Mouse (Mus musculus): ENCODE results near the gene Gnai2. TPM values are rescaled to one million over a fixed set of nuclear protein-coding genes. Genes with fewer than 3 reads are reported as not detected.

Gnai2 gene
- polyA plus RNA-seq (2015; fragmentation: Nextera tagmentation; extraction: Ambion mirVana): 303 and 324 TPM in 2 replicates

DNA sequence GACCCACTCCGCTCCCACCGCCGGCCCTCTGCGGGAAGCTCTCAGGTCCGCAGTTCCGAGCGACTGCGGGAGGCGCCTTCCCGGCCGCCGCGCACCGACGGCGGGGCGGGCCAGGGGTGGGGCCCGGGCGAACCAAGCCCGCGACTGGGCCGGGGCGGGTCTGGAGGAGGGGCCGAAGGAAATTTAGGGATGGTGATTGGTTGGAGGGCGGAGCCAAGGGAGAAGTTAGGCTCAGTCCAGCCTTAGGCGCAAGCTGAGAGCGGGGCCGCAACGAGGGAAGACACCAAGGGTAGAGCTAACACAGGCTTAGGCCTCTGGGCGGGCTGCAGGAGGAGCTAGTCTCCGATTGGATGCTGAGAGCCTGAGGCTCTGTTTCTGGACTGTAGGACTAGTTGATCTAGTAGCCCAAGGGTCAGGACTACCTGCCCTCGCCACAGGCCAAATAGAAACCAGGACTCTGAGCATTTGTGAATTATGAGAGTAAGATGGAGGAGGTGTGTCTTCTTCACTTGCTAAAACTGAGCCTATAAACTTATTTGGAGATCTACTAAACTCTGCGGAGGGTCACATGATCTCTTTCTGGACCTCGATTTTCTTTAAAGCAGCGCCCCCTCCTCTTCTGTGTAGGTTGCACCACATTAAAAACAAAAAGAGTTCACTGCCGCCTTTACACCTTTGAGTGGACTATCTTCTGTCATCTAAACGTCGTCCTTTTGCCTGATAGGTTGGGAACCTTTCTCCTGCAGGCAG, at the start of gene Gnai2:
Gene Gnai2 (minus strand): TSS at position 89 of the 750 bp plus-strand sequence.

DNA sequence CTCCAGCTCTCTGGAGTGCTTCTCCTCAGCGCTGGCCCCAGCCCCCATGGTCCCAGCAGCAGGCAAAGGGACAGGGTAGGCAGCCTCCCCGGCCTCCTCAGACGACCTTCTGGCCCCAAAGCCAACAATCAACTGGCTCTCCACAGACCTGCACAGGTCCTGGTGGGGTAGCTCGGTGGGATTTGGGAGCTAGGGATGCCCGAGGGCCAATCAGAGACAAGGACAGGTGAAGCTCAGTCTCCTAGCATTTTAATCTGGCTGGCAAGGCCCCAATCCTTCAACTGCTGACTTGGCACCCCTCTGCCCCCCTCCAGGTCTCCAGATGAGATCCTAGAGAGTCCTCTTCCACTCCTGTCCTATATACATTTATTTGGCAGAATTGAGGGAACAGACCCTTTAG, 44.3 kb upstream of the Gnai2 start, which contains the start of gene Gnat1:
Gene Gnat1 (minus strand): TSS at position 212 of the 400 bp plus-strand sequence.

DNA sequence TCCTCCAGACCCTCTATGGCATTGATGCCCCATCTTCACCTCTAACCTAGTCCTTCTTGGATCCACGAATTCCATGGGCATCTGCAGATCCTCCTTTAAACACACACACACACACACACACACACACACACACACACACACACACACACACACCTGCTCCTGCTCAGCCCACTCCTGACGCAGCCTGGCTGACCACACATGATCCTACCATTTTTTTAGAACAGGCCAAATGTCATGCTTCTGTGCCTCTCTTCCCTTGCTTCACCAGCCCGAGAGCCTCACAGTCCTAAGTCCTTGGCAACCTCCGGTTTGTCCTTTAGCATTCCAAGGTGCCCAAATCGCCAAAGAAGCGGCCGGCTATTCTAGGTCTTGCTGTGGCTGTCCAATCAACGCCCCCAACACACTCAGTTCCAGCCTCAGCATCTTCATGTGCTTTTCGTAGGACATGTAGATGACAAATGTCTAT, 34.3 kb upstream of the Gnai2 start, which contains the start of gene Slc38a3:
Gene Slc38a3 (minus strand): TSS at position 51 of the 466 bp plus-strand sequence.

DNA sequence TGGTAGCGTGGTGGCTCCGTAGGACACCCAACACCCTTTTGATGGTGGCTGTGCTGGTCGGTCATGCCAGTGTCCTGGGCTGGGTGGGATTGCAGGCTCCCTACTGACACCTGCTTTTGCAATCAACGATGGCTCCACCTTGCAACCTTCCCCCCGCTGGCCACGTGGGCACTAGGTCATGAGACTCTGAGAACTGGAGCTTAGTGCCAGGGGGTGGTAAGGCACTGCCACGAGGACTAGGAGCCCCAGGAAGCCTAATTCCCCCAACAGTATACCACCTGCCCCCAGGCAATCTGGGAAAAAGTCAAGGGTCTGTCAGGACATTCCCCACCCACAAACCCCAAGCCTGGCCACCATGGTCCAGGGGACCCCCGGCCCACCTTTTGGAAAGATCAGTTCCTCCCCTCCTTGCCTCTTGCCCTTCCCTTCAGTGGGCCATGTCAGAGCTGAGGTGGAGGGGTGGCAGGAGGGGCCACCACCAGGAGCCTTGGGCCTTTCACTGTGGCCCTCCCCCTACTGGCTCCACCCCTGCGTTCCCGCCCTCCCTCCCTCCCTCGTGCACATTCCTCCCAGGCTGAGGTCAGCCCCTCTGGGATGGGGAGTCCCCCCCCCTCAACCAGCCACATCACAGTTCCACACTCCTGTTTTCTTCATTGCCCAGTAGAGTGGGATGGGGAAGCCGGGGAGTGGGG, 26.3 kb downstream of the Gnai2 start, which contains the start of gene Sema3b:
Gene Sema3b (minus strand): TSS at position 489 of the 692 bp plus-strand sequence.

DNA sequence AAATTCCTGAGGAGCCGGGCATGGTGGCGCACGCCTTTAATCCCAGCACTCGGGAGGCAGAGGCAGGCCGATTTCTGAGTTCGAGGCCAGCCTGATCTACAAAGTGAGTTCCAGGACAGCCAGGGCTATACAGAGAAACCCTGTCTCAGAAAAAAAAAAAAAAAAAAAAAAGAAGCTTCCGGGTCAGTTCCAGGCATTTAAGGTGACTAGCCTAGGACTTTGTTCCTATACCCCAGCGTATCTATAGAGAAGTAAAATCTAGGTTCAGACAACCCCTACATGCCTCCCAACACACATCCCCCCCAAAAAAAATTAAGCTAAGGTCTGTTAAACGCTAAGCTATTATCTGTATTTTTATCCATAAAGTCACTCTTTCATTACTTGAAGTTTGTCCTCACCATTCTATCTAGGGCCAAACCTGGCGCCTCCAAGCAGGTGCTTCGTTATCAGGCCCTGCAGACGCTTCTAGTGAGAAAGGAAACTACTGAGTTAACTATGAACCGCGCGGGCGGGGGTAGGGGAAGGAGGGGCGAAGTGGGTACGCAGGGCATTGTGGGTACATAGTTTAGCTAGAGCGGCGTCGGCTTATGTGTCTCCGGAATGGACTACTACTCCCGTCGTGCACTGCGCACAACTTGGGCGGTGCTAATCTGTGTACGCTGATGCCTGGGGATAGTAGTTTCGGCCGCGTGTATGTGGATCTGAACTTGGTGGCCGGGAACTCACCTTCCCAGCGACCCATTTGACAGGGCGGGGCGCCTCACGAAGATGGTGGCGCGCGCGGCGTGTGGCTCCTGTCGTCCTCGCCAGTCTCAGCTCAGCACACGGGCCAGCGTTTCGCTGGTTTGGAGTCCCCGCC, 48.0 kb downstream of the Gnai2 start, which contains the start of gene Ifrd2:
Gene Ifrd2 (plus strand): TSS at position 669 of the 859 bp plus-strand sequence.

DNA sequence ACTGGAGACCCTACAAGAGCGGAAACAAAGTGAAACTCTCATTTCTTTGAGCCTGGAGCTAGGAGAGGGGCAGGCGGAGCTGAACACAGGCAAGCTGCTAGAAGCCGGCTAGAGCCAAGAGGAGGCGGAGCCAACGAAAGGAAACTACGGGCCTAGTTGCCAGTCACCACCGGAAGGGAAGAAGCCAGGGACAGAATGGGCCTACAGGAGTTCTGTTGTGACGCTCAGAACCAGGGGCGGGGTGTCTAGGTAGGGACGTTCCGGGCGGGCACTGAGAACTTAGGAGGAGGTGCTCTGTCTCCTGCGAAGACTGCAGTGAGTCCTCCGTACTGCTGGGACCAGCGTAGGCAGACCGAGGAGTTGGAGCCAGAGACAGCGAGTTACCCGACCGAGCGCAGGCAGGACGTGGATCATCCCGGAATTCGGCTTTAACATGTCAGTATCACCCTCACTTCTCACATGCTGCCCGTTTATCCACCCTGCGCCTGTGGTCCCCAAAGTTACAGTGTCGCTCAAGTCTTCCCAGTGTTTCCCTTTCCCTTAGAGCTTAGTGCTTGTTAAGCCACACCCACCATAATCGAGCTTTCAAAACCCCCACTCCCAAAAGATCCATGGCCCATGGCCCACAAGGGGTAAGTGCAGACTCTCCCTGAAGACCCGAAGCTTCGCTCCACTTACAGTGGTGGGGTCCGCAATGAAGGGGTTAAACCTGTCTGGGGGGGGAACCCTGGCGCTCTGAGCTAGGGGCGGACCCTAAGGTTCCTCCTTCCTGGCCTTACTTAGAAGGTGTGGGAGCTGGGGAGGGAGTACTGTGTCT, 54.5 kb downstream of the Gnai2 start, which contains the start of gene Hyal3:
Gene Hyal3 (plus strand): TSS at position 318 of the 817 bp plus-strand sequence.

DNA sequence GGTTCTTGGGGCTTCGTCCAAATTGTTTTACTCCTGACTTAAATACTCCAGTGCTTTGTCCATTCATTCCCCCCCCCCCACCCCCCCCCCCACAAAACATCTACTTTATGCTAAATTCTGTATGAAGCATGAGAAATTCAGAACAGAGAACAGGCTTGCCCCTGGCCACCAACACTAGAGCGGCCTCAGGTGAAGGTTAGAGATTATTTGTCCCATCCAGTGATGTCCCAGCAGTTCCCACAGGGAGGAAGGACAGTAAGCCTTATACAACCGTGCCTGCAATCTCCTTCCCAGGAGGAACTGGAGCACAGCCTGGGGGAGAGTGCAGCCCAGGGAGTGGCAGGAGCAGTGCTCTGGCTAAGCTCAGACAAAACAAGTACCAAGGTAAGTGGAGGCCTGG, 56.6 kb downstream of the Gnai2 start, which contains the start of gene Naa80:
Gene Naa80 (plus strand): TSS at position 301 of the 400 bp plus-strand sequence.

DNA sequence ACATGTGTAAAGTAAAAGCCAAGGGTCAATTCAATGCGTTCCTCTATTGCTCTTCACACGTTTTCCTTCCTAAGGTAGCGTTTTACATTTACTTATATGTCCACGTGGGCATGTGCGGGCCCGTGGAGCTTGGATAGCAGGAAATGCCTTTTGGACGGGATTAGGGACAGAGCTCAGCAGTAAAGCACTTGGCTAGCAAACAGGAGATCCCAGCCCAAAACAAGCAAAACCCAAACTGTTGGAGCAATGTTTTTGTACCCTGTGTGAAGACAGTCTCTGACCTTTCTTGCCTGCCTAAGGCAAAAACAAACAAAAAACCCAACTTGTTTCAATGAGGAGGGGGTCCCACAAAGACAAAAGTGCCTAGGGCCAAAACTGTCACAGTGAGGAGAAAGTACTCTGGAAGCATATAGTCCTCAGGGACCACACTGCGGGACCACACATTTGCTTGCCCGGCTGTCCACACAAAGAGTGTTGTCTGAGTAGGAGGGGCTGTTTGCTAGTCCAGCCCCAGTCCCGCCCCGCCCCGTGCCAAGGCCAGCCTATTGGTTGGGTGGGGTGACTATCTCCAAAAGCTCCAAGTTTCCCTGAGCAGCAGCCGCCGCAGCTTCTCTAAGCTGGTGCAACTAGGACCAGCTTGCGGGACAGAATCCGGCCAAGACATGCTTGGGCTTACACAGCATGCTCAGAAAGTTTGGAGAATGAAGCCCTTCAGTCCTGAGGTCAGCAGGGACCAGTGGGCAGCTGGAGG, 58.6 kb downstream of the Gnai2 start, which contains the start of gene Hyal1:
Gene Hyal1 (plus strand): TSS at position 571 of the 751 bp plus-strand sequence.

DNA sequence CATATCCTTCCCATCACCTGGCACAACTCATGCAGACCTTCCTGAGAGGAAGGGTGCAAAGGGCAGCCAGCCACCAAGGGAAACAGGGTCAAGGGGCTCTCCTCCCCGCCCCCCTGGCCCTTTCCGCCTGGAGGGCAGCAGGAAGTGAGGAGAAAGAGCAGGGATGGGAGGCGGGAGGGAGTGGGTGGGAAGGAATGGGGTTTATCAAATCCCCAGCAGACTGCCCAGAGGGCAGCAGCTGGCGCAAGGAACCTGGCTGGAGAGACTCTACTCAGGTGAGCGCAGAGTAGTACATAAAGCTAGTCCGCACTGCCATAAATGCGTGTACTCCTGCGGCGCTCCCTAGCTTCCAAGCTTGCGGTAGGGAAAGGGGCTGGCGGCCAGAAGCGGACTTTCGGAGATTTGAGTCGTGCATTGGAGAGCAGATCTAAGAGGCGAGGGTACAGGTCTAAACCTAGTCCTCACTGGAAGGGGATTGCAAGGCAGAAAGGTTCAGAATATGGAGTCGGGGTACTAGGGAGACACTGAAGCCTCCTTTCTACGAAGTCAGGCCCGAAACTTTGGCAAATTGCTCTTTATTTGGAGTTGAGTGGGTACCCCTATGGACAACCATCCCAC, 67.4 kb downstream of the Gnai2 start, which contains the start of gene Hyal2:
Gene Hyal2 (plus strand): TSS at position 244 of the 618 bp plus-strand sequence.

Other genes with a start within 250 kb of the Gnai2 start
- 8.8 and 11.5 TPM in 2 replicates for gene Cacna2d2, start 235.8 kb downstream of the Gnai2 start, polyA plus RNA-seq (2015; fragmentation: Nextera tagmentation; extraction: Ambion mirVana)
- 48.4 and 50.3 TPM in 2 replicates for gene Tmem115, start 101.4 kb downstream of the Gnai2 start, polyA plus RNA-seq (2015; fragmentation: Nextera tagmentation; extraction: Ambion mirVana)
- 64.1 and 65.4 TPM in 2 replicates for gene Cyb561d2, start 93.2 kb downstream of the Gnai2 start, polyA plus RNA-seq (2015; fragmentation: Nextera tagmentation; extraction: Ambion mirVana)
- gene Nprl2, start 93.1 kb downstream of the Gnai2 start, polyA plus RNA-seq (2015; fragmentation: Nextera tagmentation; extraction: Ambion mirVana): 57.7 and 63.8 TPM in 2 replicates
- gene Zmynd10, start 88.1 kb downstream of the Gnai2 start, polyA plus RNA-seq (2015; fragmentation: Nextera tagmentation; extraction: Ambion mirVana): 2.3 and 2.8 TPM in 2 replicates
- 33.1 and 41.1 TPM in 2 replicates for gene Rassf1, start 83.8 kb downstream of the Gnai2 start, polyA plus RNA-seq (2015; fragmentation: Nextera tagmentation; extraction: Ambion mirVana)
- 121 and 123 TPM in 2 replicates for gene Tusc2, start 72.1 kb downstream of the Gnai2 start, polyA plus RNA-seq (2015; fragmentation: Nextera tagmentation; extraction: Ambion mirVana)
- 40.8 and 41.1 TPM in 2 replicates for gene Hyal2, start 67.4 kb downstream of the Gnai2 start, polyA plus RNA-seq (2015; fragmentation: Nextera tagmentation; extraction: Ambion mirVana)
- gene Hyal1, start 58.4 kb downstream of the Gnai2 start, polyA plus RNA-seq (2015; fragmentation: Nextera tagmentation; extraction: Ambion mirVana): 5.3 and 5.8 TPM in 2 replicates
- gene Naa80, start 56.5 kb downstream of the Gnai2 start, polyA plus RNA-seq (2015; fragmentation: Nextera tagmentation; extraction: Ambion mirVana): 19.3 and 21.4 TPM in 2 replicates
- 1.8 and 2.2 TPM in 2 replicates for gene Hyal3, start 54.5 kb downstream of the Gnai2 start, polyA plus RNA-seq (2015; fragmentation: Nextera tagmentation; extraction: Ambion mirVana)
- 10.7 and 15.2 TPM in 2 replicates for gene Ifrd2, start 47.7 kb downstream of the Gnai2 start, polyA plus RNA-seq (2015; fragmentation: Nextera tagmentation; extraction: Ambion mirVana)
- gene Sema3b, start 26.1 kb downstream of the Gnai2 start, polyA plus RNA-seq (2015; fragmentation: Nextera tagmentation; extraction: Ambion mirVana): 8.4 and 9.7 TPM in 2 replicates
- 54.2 and 66.6 TPM in 2 replicates for gene Slc38a3, start 34.2 kb upstream of the Gnai2 start, polyA plus RNA-seq (2015; fragmentation: Nextera tagmentation; extraction: Ambion mirVana)
- 3.0 and 4.8 TPM in 2 replicates for gene Gnat1, start 44.3 kb upstream of the Gnai2 start, polyA plus RNA-seq (2015; fragmentation: Nextera tagmentation; extraction: Ambion mirVana)
- 8.0 and 9.4 TPM in 2 replicates for gene Sema3f, start 75.1 kb upstream of the Gnai2 start, polyA plus RNA-seq (2015; fragmentation: Nextera tagmentation; extraction: Ambion mirVana)
- 136 and 143 TPM in 2 replicates for gene Rbm5, start 135.6 kb upstream of the Gnai2 start, polyA plus RNA-seq (2015; fragmentation: Nextera tagmentation; extraction: Ambion mirVana)
- gene Rbm6, start 237.9 kb upstream of the Gnai2 start, polyA plus RNA-seq (2015; fragmentation: Nextera tagmentation; extraction: Ambion mirVana): 50.8 and 55.7 TPM in 2 replicates